Mouse (Mus musculus) gonadal fat pad, adult 2 months (tissue): ENCODE measurements around the gene Gm28038. TPM values are rescaled to one million over a fixed set of nuclear protein-coding genes. Genes with fewer than 3 reads are reported as not detected.

Experiments used
- DNase-seq: peaks from one replicate; pipeline ENCODE4 v3.0.0-alpha.2; 2012; ENCODE audit warnings: low read depth
- polyA plus RNA-seq: library from polyadenylated mRNA; depleted of rRNA; stranded (reverse); fragments of >200 nt; gene quantifications from 2 replicates; pipeline ENCODE4 v1.2.3, GENCODE M21; 2012

Gene Gm28038
- polyA plus RNA-seq, 1 experiment, result not detected

DNA sequence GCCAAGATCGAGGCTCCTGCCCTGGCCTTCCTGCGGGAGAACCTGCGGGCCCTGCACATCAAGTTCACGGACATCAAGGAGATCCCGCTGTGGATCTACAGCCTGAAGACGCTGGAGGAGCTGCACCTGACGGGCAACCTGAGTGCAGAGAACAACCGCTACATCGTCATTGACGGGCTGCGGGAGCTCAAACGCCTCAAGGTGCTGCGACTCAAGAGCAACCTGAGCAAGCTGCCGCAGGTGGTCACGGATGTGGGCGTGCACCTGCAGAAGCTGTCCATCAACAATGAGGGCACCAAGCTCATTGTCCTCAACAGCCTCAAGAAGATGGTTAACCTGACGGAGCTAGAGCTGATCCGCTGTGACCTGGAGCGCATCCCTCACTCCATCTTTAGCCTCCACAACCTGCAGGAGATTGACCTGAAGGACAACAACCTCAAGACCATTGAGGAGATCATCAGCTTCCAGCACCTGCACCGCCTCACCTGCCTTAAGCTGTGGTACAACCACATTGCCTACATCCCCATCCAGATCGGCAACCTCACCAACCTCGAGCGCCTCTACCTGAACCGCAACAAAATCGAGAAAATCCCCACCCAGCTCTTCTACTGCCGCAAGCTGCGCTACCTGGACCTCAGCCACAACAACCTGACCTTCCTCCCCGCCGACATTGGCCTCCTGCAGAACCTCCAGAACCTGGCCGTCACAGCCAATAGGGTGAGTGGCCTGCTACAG is 24.1 kb upstream of the Gm28038 start:
- no peak for DNase-seq

DNA sequence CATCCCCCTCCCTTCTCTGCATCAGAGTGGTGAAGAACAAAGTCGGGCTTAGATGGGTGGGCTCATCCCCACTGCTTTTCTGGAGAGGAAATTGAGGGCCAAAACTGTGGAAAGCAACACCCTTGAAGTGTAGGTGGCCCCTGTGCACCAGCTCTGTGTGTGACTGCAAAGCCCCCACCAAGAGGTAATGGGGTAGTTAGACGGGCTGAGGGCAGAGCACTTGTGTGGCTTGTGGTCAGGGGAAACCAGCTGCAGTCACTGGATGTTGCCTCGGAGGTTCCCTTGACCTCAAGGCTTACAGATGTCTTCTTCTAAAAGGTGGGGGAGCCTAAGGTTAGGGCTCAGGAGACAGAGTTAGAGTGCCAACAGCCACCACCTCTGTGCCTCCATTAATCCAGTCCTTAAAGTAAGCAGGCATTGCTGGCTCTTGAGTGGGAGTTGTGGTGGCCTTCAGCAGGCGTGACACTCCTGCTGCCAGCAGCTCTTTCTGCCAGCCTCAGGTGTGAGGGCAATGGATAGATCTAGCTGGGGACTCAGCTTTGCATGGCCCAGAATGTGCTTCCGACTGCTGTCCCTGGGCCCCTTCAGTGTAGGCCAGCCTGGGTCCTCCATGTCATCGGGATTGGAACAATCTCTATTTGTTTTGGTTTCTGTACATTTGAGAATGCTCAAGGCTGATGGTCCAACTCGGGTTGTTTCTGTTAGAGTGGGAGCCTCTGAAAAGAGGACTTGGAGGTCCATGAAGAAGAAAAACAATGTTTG is 23.0 kb upstream of the Gm28038 start:
- no peak for DNase-seq

DNA sequence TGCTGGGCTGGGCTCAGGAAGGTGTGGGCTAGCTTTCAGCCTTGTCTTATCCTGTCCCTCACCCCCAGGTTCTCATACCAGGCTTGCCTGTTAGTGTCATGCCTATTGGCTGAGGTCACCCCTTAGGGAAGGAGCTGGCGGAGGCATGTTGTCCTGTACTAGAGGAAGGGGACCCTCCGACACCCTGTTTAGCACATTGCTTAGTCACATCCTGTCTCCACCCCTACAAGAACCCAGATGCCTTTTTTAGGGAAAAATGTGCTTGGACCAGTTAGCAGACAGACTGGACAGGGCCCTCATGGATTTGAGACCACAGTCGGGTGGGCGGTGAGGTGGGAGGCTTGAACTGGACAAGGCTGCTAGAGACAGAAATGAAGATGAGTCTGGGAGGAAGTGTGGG is 22.2 kb upstream of the Gm28038 start:
- DNase-seq, result no peak

DNA sequence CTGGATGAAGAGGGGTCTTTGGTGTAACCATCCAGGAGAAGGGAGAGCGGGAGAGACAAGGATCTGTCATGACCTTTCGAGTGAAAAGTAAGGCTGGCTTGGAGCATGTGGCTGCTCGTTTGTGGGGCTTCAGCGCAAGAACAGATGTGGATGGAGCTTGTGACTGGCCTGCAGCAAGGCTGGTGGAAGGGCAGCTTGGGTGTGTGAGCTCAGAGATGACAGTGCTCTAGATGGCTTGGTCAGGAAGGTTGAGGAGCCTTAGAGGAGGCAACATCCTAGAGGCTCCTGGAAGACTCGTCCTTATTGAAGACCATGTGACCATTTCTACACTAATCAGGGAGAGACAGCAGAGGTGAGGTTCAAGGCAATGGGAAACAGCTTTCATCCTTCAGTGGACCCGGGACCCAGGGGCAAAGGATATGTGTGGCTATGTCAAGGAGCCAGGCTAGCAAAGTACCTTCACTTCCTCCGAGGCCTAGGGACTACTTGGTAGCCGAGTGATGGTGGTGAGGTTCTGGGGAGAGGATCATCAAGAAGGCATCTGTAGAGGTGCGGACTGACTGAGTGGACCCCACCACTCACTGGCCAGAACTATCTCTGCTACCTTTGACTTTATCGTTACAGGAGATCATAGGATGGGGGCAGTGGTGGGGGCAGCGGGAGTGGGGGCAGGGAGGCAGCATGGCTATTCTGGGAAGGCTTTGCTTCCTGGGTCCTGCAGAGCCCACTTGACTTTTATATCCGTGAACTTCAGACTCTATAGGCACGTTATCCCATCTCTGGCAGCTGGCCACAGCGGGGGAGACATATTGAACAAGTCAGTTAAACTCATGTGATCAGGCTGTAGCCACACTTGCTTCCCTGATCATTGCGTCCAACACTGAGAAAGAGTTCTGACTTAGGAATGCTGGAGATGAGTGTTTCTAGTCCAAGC is 21.4 kb upstream of the Gm28038 start:
- no peak for DNase-seq

DNA sequence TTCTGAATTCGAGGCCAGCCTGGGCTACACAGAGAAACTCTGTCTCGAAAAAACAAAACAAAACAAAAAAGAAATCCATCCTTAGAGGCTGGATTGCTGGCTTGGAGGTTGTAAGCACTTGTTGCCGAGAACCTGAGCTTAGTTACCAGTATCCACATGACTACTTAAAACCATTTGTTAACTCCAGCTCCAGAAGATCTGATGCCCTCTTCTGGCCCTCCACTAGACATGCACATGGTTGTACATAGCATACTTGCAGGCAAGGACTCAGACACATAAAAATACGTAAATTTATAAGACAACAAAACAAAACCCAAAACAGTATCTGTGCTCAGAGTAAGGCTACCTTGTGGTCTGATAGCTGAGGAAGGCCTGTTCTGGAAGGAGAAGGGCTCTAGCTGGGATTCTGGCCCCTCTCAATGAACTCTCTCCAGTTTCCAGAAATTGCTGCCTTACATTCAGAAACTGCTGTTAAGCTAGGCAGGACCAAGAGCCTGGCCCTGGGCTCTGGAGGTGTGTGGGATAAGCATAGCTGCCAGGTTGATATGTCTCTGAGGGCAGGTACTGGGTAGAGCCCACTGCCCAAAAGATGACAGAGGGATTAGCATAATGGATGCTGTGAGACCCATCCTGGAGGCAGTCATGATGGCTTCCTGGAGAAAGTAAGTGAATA is 19.6 kb upstream of the Gm28038 start:
- no peak for DNase-seq

DNA sequence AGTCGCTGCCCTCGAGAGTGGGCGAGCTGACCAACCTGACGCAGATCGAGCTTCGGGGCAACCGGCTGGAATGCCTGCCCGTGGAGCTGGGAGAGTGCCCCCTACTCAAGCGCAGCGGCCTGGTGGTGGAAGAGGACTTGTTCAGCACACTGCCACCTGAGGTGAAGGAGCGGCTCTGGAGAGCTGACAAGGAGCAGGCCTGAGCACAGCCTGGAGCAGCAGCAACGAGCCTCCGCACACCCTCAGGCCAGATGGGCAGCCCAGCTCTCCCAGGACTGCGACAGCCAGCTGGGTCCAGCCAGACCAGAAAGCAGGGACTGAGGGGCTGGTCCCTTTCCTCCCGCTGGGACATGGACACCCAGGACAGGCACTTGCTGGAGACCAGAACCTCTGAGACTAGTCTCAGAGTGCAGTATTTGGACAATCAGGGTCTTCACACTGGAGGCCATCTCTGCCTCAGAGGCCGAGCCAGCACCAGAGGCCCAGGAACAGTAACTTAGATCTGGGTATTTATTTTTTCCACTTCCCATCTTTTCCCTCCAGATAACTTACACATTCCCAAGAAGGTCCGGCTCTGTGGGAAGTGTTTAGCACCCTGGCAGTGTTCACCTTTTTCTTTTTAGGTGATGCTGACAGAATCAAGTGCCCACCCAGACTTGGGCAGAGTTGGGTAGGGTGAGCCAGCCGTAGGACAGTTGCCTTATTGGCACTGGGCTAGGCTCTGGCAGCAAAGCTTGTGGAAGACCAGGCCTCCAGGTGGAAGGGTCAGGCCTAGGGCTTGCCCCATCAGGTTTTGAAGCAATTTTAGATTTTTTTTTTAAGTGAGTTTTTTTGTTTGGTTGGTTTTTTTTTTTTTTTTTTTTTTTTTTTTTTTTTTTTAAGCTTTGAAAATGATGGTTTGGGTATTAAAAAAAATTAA is 18.7 kb upstream of the Gm28038 start:
- DNase-seq, result no peak

DNA sequence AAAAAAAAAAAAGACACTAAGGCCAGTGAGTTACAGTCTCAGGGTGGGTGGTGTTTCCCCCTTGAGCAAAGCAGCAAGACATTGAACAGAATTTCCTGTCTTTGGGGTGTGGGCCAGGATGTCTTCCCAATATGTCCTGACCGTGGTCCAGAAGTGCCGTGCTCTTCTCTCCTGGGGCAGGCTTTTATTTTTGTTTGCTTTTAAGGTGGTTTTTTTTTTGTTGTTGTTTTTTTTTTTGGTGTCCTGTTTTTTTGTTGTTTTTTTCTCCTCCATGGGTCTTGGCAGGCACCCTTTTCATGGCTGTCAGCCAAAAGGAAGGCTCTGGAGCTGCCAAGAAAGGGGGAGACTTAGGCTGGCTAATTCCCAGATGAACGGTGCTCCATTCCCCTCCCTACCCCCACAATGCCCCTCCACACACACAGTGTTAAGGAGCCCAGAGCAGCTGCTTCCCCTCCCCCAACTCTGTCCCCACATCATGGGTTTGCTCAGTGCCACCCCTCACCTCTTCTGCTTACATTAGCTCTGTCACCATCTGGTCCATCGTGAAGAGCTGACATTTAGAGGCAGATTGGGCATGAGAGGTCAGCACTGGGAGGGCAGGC is 17.9 kb upstream of the Gm28038 start:
- DNase-seq, result no peak

DNA sequence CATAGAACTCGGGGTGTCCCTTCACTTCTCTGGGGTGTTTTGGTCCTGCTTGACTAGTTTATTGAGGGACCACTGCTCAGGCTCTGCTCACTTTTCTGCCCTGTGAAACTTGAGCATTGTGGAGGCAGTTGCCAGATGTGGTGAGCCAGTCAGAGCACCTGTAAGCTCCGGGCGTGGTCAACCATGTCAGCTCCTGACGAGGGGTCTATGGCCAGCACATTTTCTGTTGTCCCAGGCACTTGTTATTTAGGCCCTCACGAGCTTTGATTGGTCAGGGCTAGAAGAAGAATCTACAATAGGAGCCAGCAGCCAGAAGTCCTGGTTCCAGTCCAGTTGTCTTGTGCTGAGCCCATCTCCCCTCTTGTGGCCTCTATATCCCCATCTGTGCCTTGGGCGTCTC is 17.0 kb upstream of the Gm28038 start:
- no peak for DNase-seq

DNA sequence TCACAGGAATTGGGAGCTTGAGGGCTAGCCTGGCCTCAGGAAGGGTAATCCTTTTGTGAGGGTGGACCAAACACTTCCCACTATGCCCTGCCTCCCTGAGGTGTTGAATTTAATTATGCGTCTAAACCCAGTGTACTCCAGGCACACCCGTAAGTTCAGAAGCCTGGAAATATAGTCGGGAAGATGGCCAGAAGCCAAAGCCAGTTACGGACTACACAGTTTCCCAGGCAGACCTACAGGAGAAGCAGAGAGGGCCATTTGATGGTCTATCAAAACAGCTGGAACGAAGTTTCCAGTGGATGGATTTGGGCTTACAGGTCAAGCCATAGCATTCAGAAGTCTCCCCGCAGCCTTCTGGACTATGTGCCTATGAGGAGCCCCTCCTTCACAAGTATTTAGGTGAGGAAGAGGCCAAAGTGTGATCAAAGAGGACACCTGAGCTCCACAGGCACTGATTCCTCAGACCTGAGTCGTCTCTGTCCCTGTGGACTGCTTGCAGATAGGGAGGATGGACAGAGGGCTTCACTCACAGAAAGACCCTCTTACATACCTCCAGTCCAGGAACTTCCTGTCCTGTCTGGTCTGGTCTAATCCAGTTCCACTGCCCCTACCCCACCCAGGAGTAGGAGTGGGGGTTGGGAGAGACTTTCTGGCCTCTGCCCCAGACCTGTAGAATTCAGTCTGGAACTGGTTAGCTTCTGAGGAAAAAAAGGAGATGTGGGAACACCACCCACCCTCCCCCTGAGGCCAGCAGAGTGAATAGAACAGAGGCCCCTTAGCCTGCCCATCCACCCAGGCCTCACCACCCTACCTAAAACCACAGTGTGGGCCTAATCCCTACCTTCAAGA is 15.9 kb upstream of the Gm28038 start:
- no peak for DNase-seq

DNA sequence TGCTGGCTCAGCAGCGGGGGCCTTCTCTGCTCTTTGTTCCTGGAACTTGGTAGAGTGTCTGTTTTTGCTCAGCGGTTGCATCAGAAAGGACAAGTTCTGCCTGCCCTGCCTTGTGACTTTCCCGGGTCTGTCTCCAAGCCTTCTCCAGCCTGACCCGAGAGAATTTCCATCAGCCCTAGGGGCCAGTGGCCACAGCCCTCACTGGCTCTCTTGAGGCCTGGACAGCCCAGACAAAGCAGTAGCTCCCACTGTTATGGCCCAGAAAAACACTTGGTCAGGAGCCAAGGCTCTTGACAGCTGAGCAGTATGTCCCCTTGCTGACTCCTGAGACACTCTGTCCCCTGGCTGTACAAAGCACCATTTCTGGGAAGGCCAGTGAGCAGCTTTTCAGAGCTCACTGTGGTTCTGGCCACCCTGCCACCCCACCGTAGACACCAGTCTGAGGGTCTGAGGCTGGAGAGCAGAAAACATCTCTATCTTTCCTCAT is 15.0 kb upstream of the Gm28038 start, which contains the start of gene Phyhd1:
Phyhd1 (plus strand) TSS at position 437 of the 487 bp plus-strand sequence.
- DNase-seq, result no peak

DNA sequence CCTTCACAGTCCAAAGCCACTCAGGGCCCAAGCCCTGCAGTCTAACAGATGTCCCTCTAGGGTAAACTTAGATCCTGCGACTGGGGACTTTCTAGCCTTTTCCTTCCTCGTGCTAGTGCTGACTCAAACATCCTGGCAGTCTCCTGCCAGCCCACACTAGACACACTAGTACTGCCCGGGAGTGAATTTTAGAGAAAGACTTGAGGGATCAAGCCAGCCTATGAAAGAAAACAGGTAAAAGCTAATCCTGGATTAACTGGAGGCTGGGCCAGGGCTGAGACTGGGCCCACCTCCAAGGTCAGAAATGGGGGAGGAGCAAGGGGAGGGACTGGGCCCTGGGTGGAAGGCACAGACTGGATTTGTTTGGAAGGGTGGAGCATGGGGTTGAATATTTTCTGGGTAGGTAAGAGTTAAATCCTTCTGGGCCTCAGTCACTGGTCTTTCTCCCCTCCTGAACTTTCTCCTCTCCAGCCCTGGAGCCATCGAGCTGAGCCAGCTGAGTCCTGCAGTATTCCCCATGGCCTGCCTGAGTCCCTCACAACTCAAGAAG is 14.4 kb upstream of the Gm28038 start:
- DNase-seq, result no peak

DNA sequence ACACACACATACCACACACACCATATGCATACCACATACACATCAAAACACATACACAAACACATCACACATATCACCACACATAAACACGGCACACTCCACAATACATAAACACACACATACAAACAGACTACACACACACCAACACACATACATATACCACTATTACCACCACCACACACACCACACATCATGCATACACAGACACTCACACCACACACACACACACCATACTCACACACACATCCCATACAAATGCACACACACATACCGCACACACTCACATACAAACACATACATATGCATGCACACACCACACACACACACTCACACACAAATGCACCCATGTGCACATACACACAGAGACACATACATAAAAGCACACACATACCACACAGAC is 13.4 kb upstream of the Gm28038 start:
- DNase-seq, result no peak

DNA sequence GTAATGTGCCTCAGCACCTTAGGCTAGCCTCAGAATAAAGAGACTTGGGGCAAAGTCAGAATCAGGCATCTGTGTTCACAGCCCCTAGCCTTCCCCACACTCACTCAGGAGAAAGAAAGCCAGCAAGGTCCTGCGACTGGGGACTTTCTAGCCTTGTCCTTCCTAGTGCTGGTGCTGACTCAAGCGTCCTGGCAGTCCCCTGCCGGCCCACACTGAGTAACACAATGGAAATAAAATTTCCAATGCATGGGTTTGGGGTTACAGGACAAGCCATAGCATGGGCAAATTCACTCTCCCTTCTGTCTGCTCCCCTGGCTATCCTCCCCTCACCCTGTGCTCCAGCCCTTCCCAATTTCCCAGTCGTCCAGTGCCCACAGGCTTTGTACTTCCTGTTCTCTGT is 12.5 kb upstream of the Gm28038 start:
- DNase-seq, result no peak

DNA sequence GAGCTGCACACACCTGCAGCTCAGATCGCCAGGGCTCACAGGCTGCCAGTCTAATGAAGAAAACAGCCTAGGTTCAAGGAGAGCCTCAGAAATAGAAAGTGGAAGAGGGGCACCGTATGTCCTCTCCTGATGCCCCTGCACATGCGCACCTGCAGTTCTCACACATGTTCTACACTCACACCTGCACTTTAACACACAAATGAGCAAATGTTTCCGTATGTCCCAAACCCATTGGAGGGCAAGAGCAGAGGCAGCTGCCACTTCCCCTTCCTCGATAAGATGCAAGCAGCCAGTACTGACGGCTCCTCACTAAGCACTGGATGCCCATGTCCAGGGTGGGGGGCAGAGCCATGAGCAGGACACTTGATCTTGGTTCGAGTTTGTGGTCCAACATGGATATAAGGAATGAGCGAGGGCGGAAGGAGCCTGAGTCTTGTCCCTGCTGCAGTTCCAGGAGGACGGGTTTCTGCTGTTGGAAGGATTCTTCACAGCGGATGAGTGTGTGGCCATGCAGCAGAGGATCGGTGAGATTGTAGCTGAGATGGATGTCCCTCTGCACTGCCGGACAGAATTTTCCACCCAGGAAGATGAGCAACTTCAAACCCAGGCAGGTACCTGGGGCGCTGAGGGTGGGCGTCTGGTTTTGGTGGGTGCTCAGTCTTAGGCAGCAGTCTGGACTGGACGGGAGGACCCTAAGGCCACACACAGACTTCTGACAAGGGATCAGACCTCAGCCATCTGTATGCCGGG is 11.4 kb upstream of the Gm28038 start:
- no peak for DNase-seq

DNA sequence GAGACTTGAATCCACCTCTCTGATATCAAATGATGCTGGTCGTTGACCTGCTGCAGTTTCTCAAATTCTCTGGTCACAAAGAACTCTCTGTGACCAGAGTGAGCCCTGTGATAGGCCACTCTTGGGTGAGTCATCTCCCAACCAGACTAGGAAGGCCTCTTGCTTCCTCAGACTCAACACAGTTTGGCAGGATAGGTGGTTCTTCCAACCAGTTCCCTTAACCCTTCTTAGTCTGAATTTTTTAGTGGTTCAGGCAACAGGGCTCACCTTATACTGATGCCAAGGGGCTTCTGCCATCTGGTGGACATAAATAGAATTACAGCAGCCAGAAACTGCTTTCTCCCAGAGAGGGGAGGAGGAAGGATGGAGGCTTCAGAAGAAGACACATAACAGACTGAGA is 10.7 kb upstream of the Gm28038 start:
- no peak for DNase-seq

DNA sequence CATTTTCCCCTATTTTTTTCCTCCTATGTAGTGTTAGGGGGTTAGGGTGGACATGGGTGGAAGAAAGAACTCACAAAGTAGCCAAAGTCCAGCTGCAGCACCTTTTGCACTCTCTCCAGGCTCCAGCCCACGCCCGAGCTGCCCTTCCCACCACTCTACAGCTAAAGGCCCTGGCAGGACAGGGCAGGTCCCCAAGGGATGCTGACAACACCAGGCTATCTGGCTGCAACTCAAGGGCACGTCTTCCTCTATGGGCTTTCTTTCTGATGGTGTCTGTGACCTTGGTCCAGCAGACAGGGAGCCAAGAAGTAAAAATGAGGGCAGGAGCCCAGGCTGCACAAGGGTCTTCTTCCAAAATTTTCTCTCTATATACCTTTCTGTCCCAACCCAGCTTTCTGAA is 808 bp downstream of the Gm28038 start:
- DNase-seq, result no peak

DNA sequence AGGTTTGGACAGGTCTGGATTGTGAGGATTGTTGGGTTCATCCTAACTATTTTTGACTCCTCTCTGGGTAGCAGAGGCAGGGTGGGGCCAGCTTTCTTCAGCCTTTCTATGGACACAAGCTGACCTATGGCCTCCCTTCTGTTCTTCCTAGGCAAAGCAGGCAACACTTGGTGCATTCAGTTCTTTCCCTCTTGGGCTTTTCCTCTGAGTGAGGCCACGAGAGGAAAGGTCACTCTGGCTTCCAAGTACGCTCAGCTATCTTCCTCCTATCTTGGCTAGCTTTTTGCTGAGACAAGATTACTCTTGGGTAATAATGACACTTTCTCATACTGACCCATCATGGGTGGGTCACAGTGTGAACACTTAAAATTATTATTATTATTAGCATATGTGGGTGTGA is 2.4 kb downstream of the Gm28038 start:
- no peak for DNase-seq

DNA sequence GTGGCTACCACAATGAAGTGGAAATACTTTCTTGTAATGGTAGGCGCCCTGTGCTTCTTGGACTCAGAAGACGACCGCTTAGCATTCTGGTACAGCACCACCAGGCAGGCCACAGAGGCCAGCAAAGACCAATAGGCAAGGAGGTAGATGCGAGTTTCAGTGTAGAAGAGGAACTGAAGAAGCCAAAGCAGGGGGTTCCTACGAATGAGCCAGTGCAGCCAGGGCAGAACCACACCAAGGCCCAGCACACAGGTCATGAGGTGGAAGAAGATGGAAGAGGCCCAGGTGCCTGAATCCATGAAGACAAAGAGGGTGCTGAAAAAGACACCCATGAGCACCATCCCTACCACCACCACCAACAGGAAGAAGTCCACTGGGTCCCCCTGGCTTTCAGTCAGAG is 4.2 kb downstream of the Gm28038 start:
- no peak for DNase-seq
